Mouse (Mus musculus): ENCODE results near the gene Naf1.

- TF ChIP-seq POLR2A (IDR thresholded peaks at IDR 0.05; ENCODE audit: control insufficient read depth, extremely low read depth, insufficient read depth, low read length, poor library complexity) (no peak), CTCF (IDR thresholded peaks at IDR 0.05; ENCODE audit: borderline replicate concordance, control insufficient read depth, extremely low read depth, insufficient read depth, low read length, poor library complexity) (no peak)
Measured at GRCm38 (mm10) chr8:66936236-66936635, 76.2 kb downstream of the Naf1 start.

All from thymus, adult 2 months (tissue).